Mouse (Mus musculus): ENCODE results near the gene Parp4.

DNA sequence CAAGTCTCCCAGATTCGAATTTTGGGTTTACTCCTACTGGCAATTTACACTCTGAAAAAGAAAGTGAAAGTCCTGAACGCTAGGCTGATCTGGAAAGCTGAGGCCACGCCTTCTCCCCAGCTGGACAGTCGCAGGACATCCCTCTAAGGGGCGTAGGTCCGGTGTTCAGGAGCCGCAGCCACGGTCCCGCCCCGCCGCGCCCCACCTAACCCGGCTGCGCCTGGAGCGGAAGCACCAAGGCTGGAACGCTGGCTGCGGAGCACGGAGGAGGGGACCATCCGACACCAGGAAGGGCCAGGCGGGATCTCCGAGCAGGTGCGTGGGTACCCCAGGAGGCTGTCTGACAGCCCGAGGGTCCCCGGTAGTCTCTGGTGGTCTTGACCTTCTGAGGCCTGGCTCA, at the start of gene Parp4, which contains the start of gene Cenpj:
- no peak for TF ChIP-seq CTCF (conservative IDR thresholded peaks at IDR 0.05; ENCODE audit: low read length)
- TF ChIP-seq NANOG (IDR thresholded peaks at IDR 0.05; ENCODE audit: borderline replicate concordance, low read length) = no peak
